Mouse (Mus musculus) right cerebral cortex, adult 18-20 months (tissue): ENCODE data around the gene Gm28510.
"Not testable (repeated sequence)": the region's sequence is repeated elsewhere in the genome, so short reads cannot be mapped to it uniquely, and the experiment has no call there.

Source experiments
- DNase-seq: peaks from one replicate; pipeline ENCODE4 v3.0.0; 2022; ENCODE audit warnings: mixed read lengths

Gene Gm28510

GRCm38 (mm10) chrY:10412437-10412836 is at the start of gene Gm28510:
TSS of gene Gm28510 (plus strand) at chrY:10412737.
- DNase-seq, result not testable (repeated sequence)
